Mouse (Mus musculus) thymus, adult 2 months (tissue): ENCODE measurements at regions not wholly inside any gene's neighbourhood (a gene's known extent, or its start where the extent isn't known, plus 50 kb on each side); places are given as distances from the start of the nearest gene placed in this dataset.

ENCODE experiments used
- CTCF ChIP-seq: fragments of 200-500 bp; IDR thresholded peaks from 2 replicates; pipeline ENCODE4 v1.5.1; 2012; ENCODE audit warnings: mild to moderate bottlenecking, control low read depth, low read length, moderate library complexity, borderline replicate concordance; ENCODE audit not compliant: control insufficient read depth, poor library complexity, insufficient read depth; ENCODE audit errors: extremely low read depth
- POLR2A ChIP-seq: fragments of 200-500 bp; IDR thresholded peaks from 2 replicates; pipeline ENCODE4 v1.6.1; 2012; ENCODE audit warnings: mild to moderate bottlenecking, low read length, control low read depth, moderate library complexity; ENCODE audit not compliant: control insufficient read depth, poor library complexity, insufficient read depth; ENCODE audit errors: extremely low read depth

GRCm38 (mm10) chr10:111702435-111702834 is 196.3 kb downstream of the Phlda1 start:
- TF ChIP-seq CTCF (no peak), POLR2A (no peak)
